Mouse (Mus musculus) C2C12 (cell line): ENCODE measurements around the gene Gm21954.

Experiments used
- CTCF ChIP-seq: IDR thresholded peaks from one replicate; pipeline ENCODE4 v1.5.1; 2011; ENCODE audit not compliant: control insufficient read depth, insufficient read depth, insufficient read length
- USF1 ChIP-seq: IDR thresholded peaks from one replicate; pipeline ENCODE4 v1.6.1; 2011; ENCODE audit warnings: low read depth, mild to moderate bottlenecking, control low read depth, moderate library complexity

- no peak for TF ChIP-seq CTCF
- no peak for TF ChIP-seq USF1
Measured at GRCm38 (mm10) chr3:55476694-55477093, 4.7 kb upstream of the Gm21954 start.
